Mouse (Mus musculus) forebrain, embryonic 16.5 days (tissue): ENCODE measurements around the gene Sh2d3c. TPM values are rescaled to one million over a fixed set of nuclear protein-coding genes. Genes with fewer than 3 reads are reported as not detected.

Experiments
- ATAC-seq: fragments of 200-750 bp; cut with Nextera tagmentation; 2 replicates; pipeline ENCODE4 v1.8.0; 2017; ENCODE audit warnings: mild to moderate bottlenecking, moderate library complexity
- H3K27ac ChIP-seq: fragments of 300-500 bp; sonication (generic); 2 replicates; pipeline ENCODE4 v1.5.1; 2014; ENCODE audit warnings: low read length, control low read depth
- H3K27me3 ChIP-seq: fragments of 300-500 bp; sonication (generic); replicated peaks from 2 replicates; pipeline ENCODE4 v1.6.1; 2014; ENCODE audit warnings: low read length; ENCODE audit not compliant: control insufficient read depth, insufficient read depth
- H3K36me3 ChIP-seq: fragments of 300-500 bp; sonication (generic); 2 replicates; pipeline ENCODE4 v1.6.1; 2014; ENCODE audit not compliant: control insufficient read depth, insufficient read depth
- H3K4me1 ChIP-seq: fragments of 300-500 bp; sonication (generic); replicated peaks from 2 replicates; pipeline ENCODE4 v1.6.1; 2014; ENCODE audit warnings: low read length; ENCODE audit not compliant: control insufficient read depth, insufficient read depth
- H3K4me2 ChIP-seq: fragments of 300-500 bp; sonication (generic); 2 replicates; pipeline ENCODE4 v1.6.1; 2014; ENCODE audit warnings: mild to moderate bottlenecking, low read length, control low read depth
- H3K4me3 ChIP-seq: fragments of 300-500 bp; sonication (generic); replicated peaks from 2 replicates; pipeline ENCODE4 v1.5.1; 2014; ENCODE audit warnings: mild to moderate bottlenecking, low read length, control low read depth
- H3K9ac ChIP-seq: fragments of 300-500 bp; sonication (generic); replicated peaks from 2 replicates; pipeline ENCODE4 v1.6.1; 2014; ENCODE audit warnings: low read depth, low read length, control low read depth
- H3K9me3 ChIP-seq: fragments of 300-500 bp; sonication (generic); 2 replicates; pipeline ENCODE4 v1.6.1; 2016; ENCODE audit warnings: low read length; ENCODE audit not compliant: control insufficient read depth
- WGBS: fragments of 180-500 bp; shearing (Covaris S2); extraction: QIAGEN DNeasy Blood & Tissue Kit; methylation state at CpG from one replicate; pipeline ENCODE4 v1.1.7; 2014; 5-methylcytosine and 5-hydroxymethylcytosine counted together
- polyA plus RNA-seq: library from polyadenylated mRNA; unstranded; fragments of >200 nt; fragmentation: Nextera tagmentation; extraction: Ambion mirVana; gene quantifications from 2 replicates; pipeline ENCODE4 v1.2.1, GENCODE M21; 2015

Gene Sh2d3c
- polyA plus RNA-seq, 1 experiment from 2014 or later = 43.0 TPM

DNA sequence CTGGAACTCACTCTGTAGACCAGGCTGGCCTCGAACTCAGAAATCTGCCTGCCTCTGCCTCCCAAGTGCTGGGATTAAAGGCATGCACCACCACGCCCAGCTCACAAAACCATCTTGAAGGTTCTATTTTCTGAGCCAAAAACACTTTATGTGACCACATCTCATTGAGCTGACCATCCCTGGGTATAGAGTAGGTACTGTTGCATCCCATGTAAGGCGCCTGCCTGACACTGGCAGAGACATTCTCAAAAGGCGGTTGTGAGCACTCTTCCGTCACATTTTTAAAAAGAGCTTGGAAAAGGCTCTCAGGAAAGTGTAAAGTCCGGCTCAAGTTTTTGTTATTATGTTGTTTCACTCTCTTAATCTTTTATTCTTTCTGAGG lies 35.8 kb downstream of the Sh2d3c start:
- Histone ChIP-seq H3K36me3 (peaks cover 14% of the 10 kb centered on the region), H3K9ac (no peak overlapping the region), H3K27me3 (no peaks in the 10 kb centered on the region), H3K9me3 (no peaks in the 10 kb centered on the region), H3K4me2 (peak overlapping the region; percentile 26; the same call in 1 of the 2 replicates), H3K27ac (no peak overlapping the region), H3K4me1 (peaks cover 17% of the 10 kb centered on the region), H3K4me3 (peak overlapping the region; percentile 79; the same call in 1 of the 2 replicates)
- ATAC-seq = peak; percentile 44
- 16% methylated on average over 5 of the region's 6 CpGs for WGBS

DNA sequence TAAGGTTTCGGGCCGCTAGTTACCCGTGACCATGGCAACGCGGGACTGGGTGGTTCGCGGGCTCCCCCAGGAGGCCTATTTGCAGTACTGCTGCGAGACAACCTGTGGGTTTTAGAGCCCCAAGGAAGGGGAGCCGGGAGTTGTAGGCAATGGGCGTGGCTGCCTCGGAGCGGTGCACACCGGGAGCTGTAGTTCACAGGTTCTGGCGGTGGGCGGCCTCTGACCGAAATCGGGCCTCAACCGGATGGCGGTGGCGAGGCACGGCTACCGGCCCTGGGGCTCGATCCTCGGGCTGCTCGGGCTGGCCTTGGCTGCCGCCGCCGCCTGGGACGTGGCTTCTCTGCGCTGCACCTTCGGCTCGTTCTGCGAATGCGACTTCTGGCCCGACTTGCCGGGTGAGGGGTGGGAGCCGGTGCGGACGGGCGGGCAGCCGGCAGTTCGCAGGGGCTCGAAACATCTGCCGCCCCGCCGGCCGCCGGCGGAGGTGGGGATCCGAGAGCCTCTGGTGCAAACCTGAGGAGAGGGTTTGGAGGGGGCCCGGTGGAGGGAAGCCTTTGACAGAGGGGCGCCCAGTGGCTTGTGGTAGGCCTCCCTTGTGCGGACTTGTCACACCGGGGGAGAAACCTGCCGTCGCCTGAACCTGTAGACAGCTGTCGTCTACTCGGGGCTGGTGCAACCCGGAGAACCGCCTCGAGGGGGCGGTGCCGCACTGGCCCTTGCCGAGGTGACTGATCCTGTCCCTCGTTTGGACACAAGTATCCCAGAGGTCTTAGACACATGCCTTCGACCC lies 36.4 kb downstream of the Sh2d3c start, which contains the start of gene Tor2a:
Gene Tor2a (plus strand): TSS at position 179 of the 790 bp plus-strand sequence.
- peaks cover 17% of the 10 kb centered on the region for H3K4me1 ChIP-seq
- peak within 1 kb of the TSS; percentile 54 for H3K4me2 ChIP-seq
- no peaks in the 10 kb centered on the region for H3K9me3 ChIP-seq
- H3K4me3 ChIP-seq = peak within 1 kb of the TSS; percentile 79
- peak within 1 kb of the TSS; percentile 90 for H3K27ac ChIP-seq
- no peaks in the 10 kb centered on the region for H3K27me3 ChIP-seq
- ATAC-seq = peak; percentile 97
- under 1% methylated on average over 66 of the region's 66 CpGs for WGBS
- H3K9ac ChIP-seq = peak within 1 kb of the TSS; percentile 94
- peaks cover 10% of the 10 kb centered on the region for H3K36me3 ChIP-seq

DNA sequence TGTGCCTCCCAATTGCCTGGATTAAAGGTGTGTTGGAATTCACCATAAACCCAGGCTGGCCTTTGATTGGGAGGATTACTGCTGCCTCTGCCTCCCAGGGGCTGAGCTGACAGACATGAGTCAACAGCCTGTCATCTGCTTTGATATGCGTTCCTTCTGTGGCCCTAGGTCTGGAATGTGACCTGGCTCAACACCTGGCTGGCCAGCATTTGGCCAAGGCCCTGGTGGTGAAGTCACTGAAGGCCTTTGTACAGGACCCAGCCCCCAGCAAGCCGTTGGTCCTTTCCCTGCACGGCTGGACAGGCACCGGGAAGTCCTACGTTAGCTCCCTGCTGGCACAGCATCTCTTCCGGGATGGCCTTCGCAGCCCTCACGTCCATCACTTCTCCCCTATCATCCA lies 37.6 kb downstream of the Sh2d3c start:
- 84% methylated on average over 8 of the region's 8 CpGs for WGBS
- H3K9me3 ChIP-seq = no peaks in the 10 kb centered on the region
- H3K4me3 ChIP-seq = no peak overlapping the region
- H3K36me3 ChIP-seq = peaks cover 14% of the 10 kb centered on the region
- H3K4me1 ChIP-seq = peaks cover 17% of the 10 kb centered on the region
- ATAC-seq = no peak
- no peak overlapping the region; the same call in 1 of the 2 replicates for H3K9ac ChIP-seq
- no peaks in the 10 kb centered on the region for H3K27me3 ChIP-seq
- no peak overlapping the region for H3K4me2 ChIP-seq
- H3K27ac ChIP-seq = no peak overlapping the region

DNA sequence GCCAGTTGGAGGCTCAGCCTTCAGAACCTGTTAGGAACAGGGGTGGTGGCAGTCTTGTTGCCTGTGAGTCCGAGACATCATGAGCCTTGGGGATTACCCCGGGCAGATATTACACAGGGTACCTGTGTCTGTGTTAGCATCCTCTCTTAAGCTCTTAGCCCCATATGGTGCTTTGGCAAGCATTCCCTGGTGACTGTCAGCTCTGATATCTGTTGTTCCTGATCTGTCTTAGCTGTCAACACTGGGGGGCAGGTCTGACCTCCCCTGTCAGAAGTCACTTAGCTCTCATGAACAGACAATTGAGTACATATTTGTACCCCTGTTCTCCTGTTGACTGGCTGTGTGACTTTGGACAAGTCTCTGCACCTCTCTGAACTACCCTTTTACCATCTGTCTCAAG lies 38.1 kb downstream of the Sh2d3c start:
- ATAC-seq = no peak
- WGBS = 67% methylated on average over 2 of the region's 2 CpGs
- no peaks in the 10 kb centered on the region for H3K9me3 ChIP-seq
- no peak overlapping the region for H3K4me3 ChIP-seq
- no peak overlapping the region for H3K9ac ChIP-seq
- no peak overlapping the region for H3K27ac ChIP-seq
- no peak overlapping the region for H3K4me2 ChIP-seq
- H3K27me3 ChIP-seq = no peaks in the 10 kb centered on the region
- peaks cover 14% of the 10 kb centered on the region for H3K36me3 ChIP-seq
- peaks cover 17% of the 10 kb centered on the region for H3K4me1 ChIP-seq

DNA sequence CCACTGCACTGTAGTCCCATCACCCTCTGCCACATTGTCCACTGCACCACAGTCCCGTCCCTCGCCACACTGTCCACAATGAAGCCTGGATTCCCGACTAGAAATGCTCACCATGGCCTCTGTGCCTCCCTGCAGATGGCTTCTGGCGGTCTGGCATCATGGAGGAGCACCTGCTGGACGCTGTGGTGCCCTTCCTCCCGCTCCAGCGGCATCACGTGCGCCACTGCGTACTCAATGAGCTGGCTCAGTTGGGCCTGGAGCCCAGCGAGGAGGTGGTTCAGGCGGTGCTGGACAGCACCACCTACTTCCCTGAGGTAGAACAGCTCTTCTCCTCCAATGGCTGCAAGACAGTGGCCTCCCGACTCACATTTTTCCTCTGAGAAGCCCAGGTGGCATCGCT lies 40.5 kb downstream of the Sh2d3c start:
- H3K4me3 ChIP-seq = no peak overlapping the region
- peaks cover 8% of the 10 kb centered on the region for H3K36me3 ChIP-seq
- no peaks in the 10 kb centered on the region for H3K9me3 ChIP-seq
- H3K27ac ChIP-seq = no peak overlapping the region
- WGBS = 89% methylated on average over 14 of the region's 14 CpGs
- H3K27me3 ChIP-seq = no peaks in the 10 kb centered on the region
- peaks cover 17% of the 10 kb centered on the region for H3K4me1 ChIP-seq
- no peak overlapping the region for H3K9ac ChIP-seq
- no peak for ATAC-seq
- no peak overlapping the region for H3K4me2 ChIP-seq

DNA sequence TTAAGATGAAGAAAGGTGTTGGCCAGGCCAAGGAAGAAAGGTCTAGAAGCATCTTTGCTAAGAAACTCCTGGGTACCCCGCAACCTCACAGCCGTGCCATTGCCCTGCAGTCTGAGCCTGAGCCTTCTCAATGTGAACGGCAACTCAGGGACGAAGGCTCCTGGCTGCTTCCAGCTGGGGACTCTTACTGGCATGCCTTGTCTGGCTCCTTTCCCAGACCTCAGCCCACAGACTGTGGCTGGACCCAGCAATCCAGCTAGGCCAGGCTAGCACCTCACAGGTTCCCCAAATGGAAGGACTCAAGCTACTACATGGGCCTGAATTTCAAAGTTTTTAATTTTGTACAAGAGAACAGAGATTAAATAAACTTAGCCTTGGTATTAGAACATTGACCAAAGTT lies 41.0 kb downstream of the Sh2d3c start:
- no peak for ATAC-seq
- Histone ChIP-seq H3K27ac (no peak overlapping the region), H3K9me3 (no peaks in the 10 kb centered on the region), H3K36me3 (peaks cover 8% of the 10 kb centered on the region), H3K9ac (no peak overlapping the region), H3K4me3 (no peak overlapping the region), H3K4me1 (peaks cover 17% of the 10 kb centered on the region), H3K4me2 (no peak overlapping the region), H3K27me3 (no peaks in the 10 kb centered on the region)
- 77% methylated on average over 4 of the region's 4 CpGs for WGBS

DNA sequence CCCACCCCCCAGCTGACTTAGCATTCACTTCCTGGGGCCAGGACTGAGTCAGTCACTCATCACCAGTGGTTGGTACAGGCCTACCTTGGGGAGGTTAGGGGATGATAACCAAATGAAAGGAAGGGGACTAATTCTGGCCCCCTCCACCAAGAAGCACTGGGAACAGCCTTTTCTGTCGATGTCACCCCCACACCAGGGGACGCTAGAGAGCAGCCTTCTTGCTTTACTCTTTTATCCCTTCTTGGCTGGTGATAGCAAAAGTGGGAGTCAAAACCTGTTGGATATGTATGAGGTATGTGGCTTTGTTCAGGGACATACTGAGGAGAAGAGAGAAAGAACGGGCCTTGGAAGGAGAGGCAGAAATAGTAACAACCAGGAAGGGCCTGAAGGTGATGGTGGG lies 42.5 kb downstream of the Sh2d3c start:
- H3K36me3 ChIP-seq = peaks cover 8% of the 10 kb centered on the region
- H3K27ac ChIP-seq = no peak overlapping the region
- no peak overlapping the region for H3K9ac ChIP-seq
- H3K4me2 ChIP-seq = no peak overlapping the region
- ATAC-seq = no peak
- H3K4me3 ChIP-seq = no peak overlapping the region
- WGBS = 86% methylated on average over 3 of the region's 3 CpGs
- H3K9me3 ChIP-seq = no peaks in the 10 kb centered on the region
- no peaks in the 10 kb centered on the region for H3K27me3 ChIP-seq
- H3K4me1 ChIP-seq = peaks cover 13% of the 10 kb centered on the region

DNA sequence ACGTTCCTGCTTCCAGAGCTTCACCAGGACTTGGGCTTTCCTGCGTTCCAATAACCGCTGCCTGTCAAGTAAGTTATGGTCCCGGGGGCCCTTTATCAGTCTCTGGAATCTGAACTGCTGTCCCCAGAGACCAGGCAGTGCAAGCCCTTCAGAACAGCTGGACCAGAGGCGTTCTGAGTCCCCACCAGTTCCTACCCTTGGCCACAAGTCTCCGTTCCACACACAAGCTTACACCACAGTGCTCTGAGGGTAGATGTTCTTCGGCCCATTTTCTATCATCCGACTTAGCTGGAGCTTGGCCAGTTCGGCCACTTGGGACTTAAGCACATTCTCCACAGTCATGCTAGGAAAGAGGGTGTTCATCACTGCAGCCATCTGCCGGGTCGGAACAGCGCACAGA lies 46.4 kb downstream of the Sh2d3c start:
- Histone ChIP-seq H3K36me3 (peaks cover 3% of the 10 kb centered on the region; the same call in 1 of the 2 replicates), H3K27ac (no peak overlapping the region), H3K9me3 (no peaks in the 10 kb centered on the region), H3K9ac (no peak overlapping the region), H3K4me2 (no peak overlapping the region), H3K4me3 (no peak overlapping the region), H3K27me3 (no peaks in the 10 kb centered on the region), H3K4me1 (no peaks in the 10 kb centered on the region)
- no peak for ATAC-seq
- 85% methylated on average over 12 of the region's 12 CpGs for WGBS

DNA sequence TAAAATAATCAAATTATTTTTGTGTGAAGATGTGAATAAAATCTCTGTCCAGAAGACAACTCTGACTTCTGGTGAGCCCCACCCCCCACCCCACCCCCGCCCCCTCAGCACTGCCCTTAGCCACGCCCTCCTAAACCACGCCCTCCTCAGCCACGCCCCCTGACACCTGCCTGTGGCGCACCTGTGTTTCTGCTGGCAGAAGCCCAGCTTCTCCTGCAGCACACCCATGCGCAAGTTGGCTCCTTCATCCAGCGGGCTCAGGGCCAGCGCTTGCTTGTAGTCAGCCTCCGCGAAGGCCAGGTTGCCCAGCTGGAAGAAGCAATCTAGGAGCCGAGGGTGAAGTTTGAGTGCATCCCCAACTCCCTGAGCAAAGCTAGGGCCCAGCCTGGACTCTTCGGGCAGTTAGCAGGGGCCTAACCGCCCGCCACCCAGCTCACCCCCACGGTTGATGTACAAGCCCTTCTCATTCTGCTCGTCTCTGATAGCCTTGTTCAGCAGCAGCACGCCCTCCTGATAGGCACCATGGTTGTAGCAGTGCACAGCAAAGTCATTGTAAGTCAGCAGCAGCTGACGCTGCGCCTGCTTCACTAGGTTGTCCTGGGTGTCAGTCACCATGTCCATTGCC lies 47.9 kb downstream of the Sh2d3c start:
- Histone ChIP-seq H3K4me2 (no peak overlapping the region), H3K27me3 (no peaks in the 10 kb centered on the region), H3K27ac (no peak overlapping the region), H3K9ac (no peak overlapping the region), H3K4me1 (no peaks in the 10 kb centered on the region), H3K36me3 (no peaks in the 10 kb centered on the region), H3K4me3 (no peak overlapping the region), H3K9me3 (no peaks in the 10 kb centered on the region)
- 54% methylated on average over 19 of the region's 19 CpGs for WGBS
- ATAC-seq = no peak
